ENCODE assay signal across 8 mouse cellular contexts in the genomic region with DNA sequence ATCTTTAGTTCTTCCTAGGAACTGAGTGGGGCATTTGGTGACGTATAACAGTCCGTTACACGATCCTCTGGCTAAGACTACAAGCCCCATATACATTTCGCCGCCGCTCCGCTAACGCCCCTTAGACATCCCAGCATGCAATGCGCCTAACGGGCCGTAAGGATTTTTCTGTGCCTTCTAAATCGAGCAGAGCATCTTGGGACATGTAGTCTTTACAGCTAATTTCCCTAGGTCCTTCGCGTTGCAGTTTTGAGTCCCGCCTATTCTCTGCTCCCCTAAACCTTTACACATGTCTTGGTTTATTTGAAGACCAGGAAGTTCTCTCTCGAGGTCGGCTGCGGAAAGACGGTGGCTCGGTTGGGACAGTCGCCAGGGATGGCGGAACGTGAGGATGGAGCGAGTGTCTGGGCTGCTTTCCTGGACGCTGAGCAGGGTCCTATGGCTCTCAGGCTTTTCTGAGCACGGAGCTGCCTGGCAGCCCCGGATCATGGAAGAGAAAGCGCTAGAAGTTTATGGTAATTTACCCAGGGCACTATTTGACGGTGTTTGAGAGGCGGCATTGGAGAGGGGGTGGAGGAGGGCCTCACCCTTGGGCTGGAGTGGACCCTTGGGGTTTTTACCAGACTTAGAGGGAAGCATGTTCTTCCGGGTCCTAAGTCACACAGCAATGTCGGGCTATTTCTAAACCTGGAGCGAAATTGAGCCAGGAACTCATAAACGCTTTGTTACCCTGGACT. TPM values are rescaled to one million over a fixed set of nuclear protein-coding genes. Genes with fewer than 3 reads are reported as not detected.
DNase-seq lines count a peak whose midpoint lies in the region; ATAC-seq and TF ChIP-seq lines count a peak whose summit lies in the region.

A gene (minus strand): TSS at position 132 of the 737 bp plus-strand sequence.
A gene (plus strand): TSS at position 156 of the 737 bp plus-strand sequence.

- peak within 1 kb of the TSS; percentile 72 to 91 (median 85) for H3K4me3 ChIP-seq in CH12.LX (replicated peaks in 1 of 3; ENCODE audit: low read depth in 2 of 3, low read length in 2 of 3, poor library complexity in 1 of 3)
- peak within 1 kb of the TSS; percentile 51 for H3K4me3 ChIP-seq in forebrain, embryonic 11.5 days (ENCODE audit: low read depth, low read length)
- peak within 1 kb of the TSS; percentile 70 for H3K4me3 ChIP-seq in heart, embryonic 16.5 days (ENCODE audit: low read length)
- peak within 1 kb of the TSS; percentile 84 for H3K4me3 ChIP-seq in liver, embryonic 15.5 days (replicated peaks)
- H3K4me3 ChIP-seq in neural tube, embryonic 12.5 days: peak within 1 kb of the TSS; percentile 58

- peak; percentile 66 for ATAC-seq in forebrain, embryonic 11.5 days (replicated peaks; ENCODE audit: low FRiP score)
- peak; percentile 76 for ATAC-seq in heart, embryonic 16.5 days (replicated peaks; ENCODE audit: extremely low read depth, insufficient read depth, low FRiP score)
- peak; percentile 64 for ATAC-seq in liver, embryonic 15.5 days (ENCODE audit: insufficient read depth)
- peak; percentile 41 for ATAC-seq in neural tube, embryonic 12.5 days (ENCODE audit: low FRiP score, low read depth)

- H3K36me3 ChIP-seq in CH12.LX (replicated peaks in 1 of 2; ENCODE audit: control insufficient read depth in 1 of 2, insufficient read depth in 1 of 2, low read length in 1 of 2): peaks cover 8 to 26% of the 10 kb centered on the region in 2 experiments
- H3K36me3 ChIP-seq in forebrain, embryonic 11.5 days (ENCODE audit: control insufficient read depth, insufficient read depth, low read length): no peaks in the 10 kb centered on the region
- H3K36me3 ChIP-seq in heart, embryonic 16.5 days (ENCODE audit: control insufficient read depth, insufficient read depth): 0 out of 2 replicates have a peak, but pooled peaks cover 2% of the 10 kb centered on the region
- H3K36me3 ChIP-seq in liver, embryonic 15.5 days (replicated peaks): peaks cover 20% of the 10 kb centered on the region
- H3K36me3 ChIP-seq in neural tube, embryonic 12.5 days: no peaks in the 10 kb centered on the region

- no peak for TF ChIP-seq EP300 in CH12.LX (IDR thresholded peaks at IDR 0.05; ENCODE audit: low read length)

- H3K9ac ChIP-seq in CH12.LX (ENCODE audit: insufficient read depth, low read depth): peak within 1 kb of the TSS; percentile 96
- H3K9ac ChIP-seq in forebrain, embryonic 11.5 days (ENCODE audit: low read length): peak within 1 kb of the TSS; percentile 73
- H3K9ac ChIP-seq in heart, embryonic 16.5 days (ENCODE audit: low read length): peak within 1 kb of the TSS; percentile 74
- peak within 1 kb of the TSS; percentile 74 for H3K9ac ChIP-seq in liver, embryonic 15.5 days
- H3K9ac ChIP-seq in neural tube, embryonic 12.5 days: peak within 1 kb of the TSS; percentile 69

- peak within 1 kb of the TSS; percentile 93 for H3K27ac ChIP-seq in CH12.LX (ENCODE audit: insufficient read depth, low read depth)
- peak within 1 kb of the TSS; percentile 75; the same call in 1 of the 2 replicates for H3K27ac ChIP-seq in forebrain, embryonic 11.5 days (ENCODE audit: low read depth, low read length)
- peak within 1 kb of the TSS; percentile 89 for H3K27ac ChIP-seq in heart, embryonic 16.5 days (ENCODE audit: low read length)
- H3K27ac ChIP-seq in liver, embryonic 15.5 days (replicated peaks): peak within 1 kb of the TSS; percentile 97
- H3K27ac ChIP-seq in neural tube, embryonic 12.5 days: no peak within 1 kb of the TSS

- dilution Hi-C loops in CH12.LX (cut with MboI; ENCODE audit: extremely low pct_ligation_motif_present, extremely low pct_unique_long_range_greater_than_20kb, low sequenced_read_pairs): no loop called here

- no peaks in the 10 kb centered on the region for H3K9me3 ChIP-seq in CH12.LX (replicated peaks; ENCODE audit: low read length)
- no peaks in the 10 kb centered on the region for H3K9me3 ChIP-seq in forebrain, embryonic 11.5 days (ENCODE audit: control insufficient read depth, low read length)
- no peaks in the 10 kb centered on the region for H3K9me3 ChIP-seq in heart, embryonic 16.5 days (replicated peaks; ENCODE audit: control insufficient read depth, low read length)
- H3K9me3 ChIP-seq in liver, embryonic 15.5 days (replicated peaks): no peaks in the 10 kb centered on the region
- H3K9me3 ChIP-seq in neural tube, embryonic 12.5 days: no peaks in the 10 kb centered on the region

- 2% methylated on average over 34 of the region's 34 CpGs for WGBS in forebrain, embryonic 11.5 days
- WGBS in heart, embryonic 16.5 days: under 1% methylated on average over 34 of the region's 34 CpGs
- WGBS in liver, embryonic 15.5 days (ENCODE audit: insufficient replicate concordance): under 1% methylated on average over 34 of the region's 34 CpGs
- 1% methylated on average over 34 of the region's 34 CpGs for WGBS in neural tube, embryonic 12.5 days

- no peak for TF ChIP-seq RAD21 in CH12.LX (IDR thresholded peaks at IDR 0.05; ENCODE audit: low read depth, low read length)

- no peaks in the 10 kb centered on the region for H3K27me3 ChIP-seq in CH12.LX (replicated peaks)
- H3K27me3 ChIP-seq in forebrain, embryonic 11.5 days (ENCODE audit: control insufficient read depth, insufficient read depth, low read length): no peaks in the 10 kb centered on the region
- H3K27me3 ChIP-seq in heart, embryonic 16.5 days (ENCODE audit: control insufficient read depth, insufficient read depth, low read length): no peaks in the 10 kb centered on the region
- no peaks in the 10 kb centered on the region for H3K27me3 ChIP-seq in liver, embryonic 15.5 days
- H3K27me3 ChIP-seq in neural tube, embryonic 12.5 days (replicated peaks): no peaks in the 10 kb centered on the region

- peaks cover 12 to 51% of the 10 kb centered on the region in 2 experiments for H3K4me1 ChIP-seq in CH12.LX (ENCODE audit: control insufficient read depth in 1 of 2, insufficient read depth in 2 of 2)
- peaks cover 4% of the 10 kb centered on the region; the same call in 1 of the 2 replicates for H3K4me1 ChIP-seq in forebrain, embryonic 11.5 days (replicated peaks; ENCODE audit: control insufficient read depth, insufficient read depth, low read length)
- peaks cover 29% of the 10 kb centered on the region for H3K4me1 ChIP-seq in heart, embryonic 16.5 days (ENCODE audit: control insufficient read depth, insufficient read depth, low read length)
- peaks cover 70% of the 10 kb centered on the region for H3K4me1 ChIP-seq in liver, embryonic 15.5 days (replicated peaks)
- peaks cover 22% of the 10 kb centered on the region for H3K4me1 ChIP-seq in neural tube, embryonic 12.5 days

- no peak for TF ChIP-seq CTCF in CH12.LX (conservative IDR thresholded peaks at IDR 0.05 in 1 of 2, IDR thresholded peaks at IDR 0.05 in 1 of 2; ENCODE audit: low read depth in 2 of 2, low read length in 2 of 2)

- TF ChIP-seq POLR2A in CH12.LX (IDR thresholded peaks at IDR 0.05; ENCODE audit: low read depth, low read length): peak; percentile 86

- DNase-seq in CH12.LX (ENCODE audit: extremely low read depth): peak; percentile 99
- DNase-seq in c-Kit-positive CD71-positive TER-119-negative erythroid progenitor cells, embryonic 14.5 days (ENCODE audit: low read depth): peak; percentile 99
- peak; percentile 93 for DNase-seq in forebrain, embryonic 11.5 days (ENCODE audit: low spot score)
- DNase-seq in kidney, postnatal 36 days: peak; percentile 96 to 97
- peak; percentile 98 for DNase-seq in telencephalon, adult 2 months (ENCODE audit: low read depth, low spot score)

- H3K4me2 ChIP-seq in CH12.LX (ENCODE audit: insufficient read depth, low read depth, poor library complexity, severe bottlenecking): peak within 1 kb of the TSS; percentile 99
- peak within 1 kb of the TSS; percentile 82 for H3K4me2 ChIP-seq in forebrain, embryonic 11.5 days (ENCODE audit: low read depth, low read length, severe bottlenecking)
- H3K4me2 ChIP-seq in heart, embryonic 16.5 days (ENCODE audit: low read depth, low read length): peak within 1 kb of the TSS; percentile 64
- H3K4me2 ChIP-seq in liver, embryonic 15.5 days: peak within 1 kb of the TSS; percentile 90
- H3K4me2 ChIP-seq in neural tube, embryonic 12.5 days (replicated peaks): peak within 1 kb of the TSS; percentile 85

- peaks cover 58% of the 10 kb centered on the region for H3K79me2 ChIP-seq in CH12.LX (replicated peaks; ENCODE audit: control insufficient read depth, extremely low read depth, insufficient read depth, poor library complexity, severe bottlenecking)

- in situ Hi-C loops in CH12.LX (cut with MboI; ENCODE audit: low pct_ligation_motif_present, low pct_unique_long_range_greater_than_20kb, low sequenced_read_pairs): loop anchor here (25.0 kb wide), 2 partner anchors 386 to 661 kb away; a partner anchor contains a TSS

TF ChIP-seq in CH12.LX, 34 proteins besides CTCF, POLR2A, EP300 and RAD21 (continues in another document):
- TF ChIP-seq ZC3H11A (IDR thresholded peaks at IDR 0.05; ENCODE audit: low read depth, low read length): no peak
- TF ChIP-seq MEF2A (IDR thresholded peaks at IDR 0.05; ENCODE audit: borderline replicate concordance, low read depth, low read length): peak; percentile 47; the same call in 1 of the 2 replicates
- TF ChIP-seq ZMIZ1 (IDR thresholded peaks at IDR 0.05; ENCODE audit: low read depth, low read length): no peak
- TF ChIP-seq JUND (conservative IDR thresholded peaks at IDR 0.05; ENCODE audit: low read depth, low read length): 0 out of 2 replicates have a peak, but pooled peaks have one; percentile 3
- TF ChIP-seq MAFK (IDR thresholded peaks at IDR 0.05; ENCODE audit: insufficient replicate concordance, low read length): no peak
- TF ChIP-seq MAX (IDR thresholded peaks at IDR 0.05; ENCODE audit: low read length): peak; percentile 97
- no peak for TF ChIP-seq USF2 (conservative IDR thresholded peaks at IDR 0.05; ENCODE audit: low read depth, low read length)

RNA-seq across cellular contexts. Expression of the first gene that starts in this region (rescaled TPM):
- 86.4 and 91.4 TPM in 2 replicates for total RNA-seq in CH12.LX (2012; rRNA removed)
- total RNA-seq in CH12.LX (2014; rRNA removed): 170 and 186 TPM in 2 replicates
- 110 and 114 TPM in 2 replicates for polyA plus RNA-seq in CH12.LX (2012; ENCODE audit: insufficient read length, low read depth)
- 140 TPM in 2 replicates for polyA plus RNA-seq in forebrain, embryonic 11.5 days (2014; fragmentation: Nextera tagmentation; extraction: Ambion mirVana)
- 66.8 and 73.6 TPM in 2 replicates for polyA plus RNA-seq in heart, embryonic 16.5 days (2015; fragmentation: Nextera tagmentation; extraction: Ambion mirVana)
- 62.7 and 64.8 TPM in 2 replicates for polyA plus RNA-seq in liver, embryonic 15.5 days (2015; fragmentation: Nextera tagmentation; extraction: Ambion mirVana)
- polyA plus RNA-seq in neural tube, embryonic 12.5 days (2016; fragmentation: Nextera tagmentation; extraction: Ambion mirVana): 106 and 109 TPM in 2 replicates

RNA-seq across cellular contexts. Expression of the second gene that starts in this region (rescaled TPM):
- total RNA-seq in CH12.LX (2012; rRNA removed) (144 and 180 TPM in 2 replicates), CH12.LX (2014; rRNA removed) (359 and 411 TPM in 2 replicates)
- 197 and 246 TPM in 2 replicates for polyA plus RNA-seq in CH12.LX (2012; ENCODE audit: insufficient read length, low read depth)
- polyA plus RNA-seq in forebrain, embryonic 11.5 days (2014; fragmentation: Nextera tagmentation; extraction: Ambion mirVana): 149 and 161 TPM in 2 replicates
- 152 and 175 TPM in 2 replicates for polyA plus RNA-seq in heart, embryonic 16.5 days (2015; fragmentation: Nextera tagmentation; extraction: Ambion mirVana)
- polyA plus RNA-seq in liver, embryonic 15.5 days (2015; fragmentation: Nextera tagmentation; extraction: Ambion mirVana): 117 and 132 TPM in 2 replicates
- polyA plus RNA-seq in neural tube, embryonic 12.5 days (2016; fragmentation: Nextera tagmentation; extraction: Ambion mirVana): 107 and 115 TPM in 2 replicates
